Mouse (Mus musculus): ENCODE results near the gene Tead1. TPM values are rescaled to one million over a fixed set of nuclear protein-coding genes. Genes with fewer than 3 reads are reported as not detected.

Tead1 gene
- polyA plus RNA-seq, 1 experiment from 2014 or later = 2.1 TPM

DNA sequence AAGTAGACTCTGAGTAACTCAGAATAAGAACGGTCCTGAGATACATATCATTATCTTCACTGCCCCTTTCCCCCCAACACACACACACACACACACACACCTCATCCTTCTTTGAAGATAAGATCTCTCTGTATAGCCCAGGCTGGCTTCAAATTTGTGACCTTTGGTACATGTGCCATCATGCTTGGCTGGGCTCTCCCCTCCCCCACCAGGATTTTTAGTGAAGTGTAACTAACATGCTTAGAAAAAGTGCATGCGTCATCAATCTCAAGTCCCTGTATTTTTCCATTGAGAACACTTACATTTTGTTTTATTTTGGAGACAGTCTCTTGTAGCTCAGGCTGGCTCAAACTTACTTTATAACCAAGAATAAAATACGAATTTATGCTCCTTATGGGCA, 68.1 kb downstream of the Tead1 start:
- no peak for DNase-seq
- no peak for TF ChIP-seq CTCF (IDR thresholded peaks at IDR 0.05; ENCODE audit: low read depth)
- Histone ChIP-seq H3K36me3 (replicated peaks; ENCODE audit: insufficient read depth, low read length) (no peaks in the 10 kb centered on the region), H3K4me2 (ENCODE audit: low read depth, low read length) (no peak overlapping the region), H3K9ac (replicated peaks) (no peak overlapping the region), H3K4me1 (ENCODE audit: insufficient read depth) (peaks cover 7% of the 10 kb centered on the region; the same call in 1 of the 2 replicates), H3K27me3 (ENCODE audit: insufficient read depth, low read length) (no peaks in the 10 kb centered on the region), H3K27ac (ENCODE audit: low read depth) (no peak overlapping the region), H3K9me3 (ENCODE audit: low read length) (no peaks in the 10 kb centered on the region), H3K4me3 (ENCODE audit: low read depth, low read length) (no peak overlapping the region)
- no peak for ATAC-seq
- 77% methylated on average over 3 of the region's 3 CpGs for WGBS (ENCODE audit: insufficient replicate concordance)

- Histone ChIP-seq H3K27me3 (ENCODE audit: insufficient read depth, low read length) (no peaks in the 10 kb centered on the region), H3K4me1 (ENCODE audit: insufficient read depth) (peaks cover 6% of the 10 kb centered on the region; the same call in 1 of the 2 replicates), H3K9me3 (ENCODE audit: low read length) (no peaks in the 10 kb centered on the region), H3K36me3 (replicated peaks; ENCODE audit: insufficient read depth, low read length) (no peaks in the 10 kb centered on the region), H3K9ac (replicated peaks) (no peak overlapping the region), H3K4me3 (ENCODE audit: low read depth, low read length) (no peak overlapping the region), H3K4me2 (ENCODE audit: low read depth, low read length) (no peak overlapping the region), H3K27ac (ENCODE audit: low read depth) (no peak overlapping the region)
- 82% methylated on average over 3 of the region's 3 CpGs for WGBS (ENCODE audit: insufficient replicate concordance)
- DNase-seq (no peak), ATAC-seq (no peak)
- TF ChIP-seq EP300 (IDR thresholded peaks at IDR 0.05; ENCODE audit: low read depth) = no peak
- no peak for TF ChIP-seq CTCF (IDR thresholded peaks at IDR 0.05; ENCODE audit: low read depth)
Observed at GRCm38 (mm10) chr7:112747836-112748235, 68.7 kb downstream of the Tead1 start.

- DNase-seq (no peak), ATAC-seq (no peak)
- Histone ChIP-seq H3K9ac (replicated peaks) (no peak overlapping the region), H3K36me3 (replicated peaks; ENCODE audit: insufficient read depth, low read length) (no peaks in the 10 kb centered on the region), H3K4me1 (ENCODE audit: insufficient read depth) (peaks cover 3% of the 10 kb centered on the region; the same call in 1 of the 2 replicates), H3K9me3 (ENCODE audit: low read length) (no peaks in the 10 kb centered on the region), H3K27ac (ENCODE audit: low read depth) (no peak overlapping the region), H3K27me3 (ENCODE audit: insufficient read depth, low read length) (no peaks in the 10 kb centered on the region), H3K4me2 (ENCODE audit: low read depth, low read length) (no peak overlapping the region), H3K4me3 (ENCODE audit: low read depth, low read length) (no peak overlapping the region)
- TF ChIP-seq CTCF (IDR thresholded peaks at IDR 0.05; ENCODE audit: low read depth) (no peak), EP300 (IDR thresholded peaks at IDR 0.05; ENCODE audit: low read depth) (no peak)
- WGBS (ENCODE audit: insufficient replicate concordance) = 76% methylated on average over 4 of the region's 4 CpGs
Observed at GRCm38 (mm10) chr7:112748327-112748726, 69.2 kb downstream of the Tead1 start.

- H3K9ac ChIP-seq (replicated peaks) = no peak overlapping the region
- no peak for ATAC-seq
- DNase-seq = no peak
- no peak overlapping the region for H3K4me3 ChIP-seq (ENCODE audit: low read depth, low read length)
- 82% methylated on average over 9 of the region's 9 CpGs for WGBS (ENCODE audit: insufficient replicate concordance)
- H3K36me3 ChIP-seq (replicated peaks; ENCODE audit: insufficient read depth, low read length) = no peaks in the 10 kb centered on the region
- H3K9me3 ChIP-seq (ENCODE audit: low read length) = no peaks in the 10 kb centered on the region
- H3K4me1 ChIP-seq (ENCODE audit: insufficient read depth) = no peaks in the 10 kb centered on the region
- no peaks in the 10 kb centered on the region for H3K27me3 ChIP-seq (ENCODE audit: insufficient read depth, low read length)
- no peak for TF ChIP-seq EP300 (IDR thresholded peaks at IDR 0.05; ENCODE audit: low read depth)
- TF ChIP-seq CTCF (IDR thresholded peaks at IDR 0.05; ENCODE audit: low read depth) = no peak
- no peak overlapping the region for H3K27ac ChIP-seq (ENCODE audit: low read depth)
- H3K4me2 ChIP-seq (ENCODE audit: low read depth, low read length) = no peak overlapping the region
Observed at GRCm38 (mm10) chr7:112750101-112750500, 71.0 kb downstream of the Tead1 start.

DNA sequence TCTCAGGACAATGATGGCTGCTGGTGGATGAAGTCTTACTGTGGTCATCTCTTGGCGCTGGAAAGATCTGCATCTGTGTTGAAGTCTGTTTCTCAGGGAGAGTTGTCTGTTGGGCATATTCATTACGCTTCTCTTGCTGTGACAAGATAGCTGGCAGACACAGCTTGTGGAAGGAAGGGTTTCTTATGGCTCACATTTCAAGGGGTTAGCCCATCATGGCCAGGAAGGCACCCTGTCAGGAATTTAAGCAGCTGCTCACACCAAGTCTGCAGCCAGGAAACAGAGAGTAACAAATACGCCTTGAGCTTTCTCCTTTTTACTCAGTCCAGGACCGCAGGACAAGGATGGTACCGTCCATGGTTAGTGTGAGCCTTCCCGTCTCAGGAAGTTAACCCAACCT, 73.2 kb downstream of the Tead1 start:
- no peaks in the 10 kb centered on the region for H3K36me3 ChIP-seq (replicated peaks; ENCODE audit: insufficient read depth, low read length)
- H3K9ac ChIP-seq (replicated peaks) = no peak overlapping the region
- no peak overlapping the region for H3K4me3 ChIP-seq (ENCODE audit: low read depth, low read length)
- H3K9me3 ChIP-seq (ENCODE audit: low read length) = no peaks in the 10 kb centered on the region
- DNase-seq = no peak
- no peak overlapping the region for H3K4me2 ChIP-seq (ENCODE audit: low read depth, low read length)
- no peaks in the 10 kb centered on the region for H3K4me1 ChIP-seq (ENCODE audit: insufficient read depth)
- ATAC-seq = no peak
- WGBS (ENCODE audit: insufficient replicate concordance) = 73% methylated on average over 6 of the region's 6 CpGs
- no peak for TF ChIP-seq EP300 (IDR thresholded peaks at IDR 0.05; ENCODE audit: low read depth)
- no peak for TF ChIP-seq CTCF (IDR thresholded peaks at IDR 0.05; ENCODE audit: low read depth)
- H3K27ac ChIP-seq (ENCODE audit: low read depth) = no peak overlapping the region
- H3K27me3 ChIP-seq (ENCODE audit: insufficient read depth, low read length) = no peaks in the 10 kb centered on the region

- H3K4me3 ChIP-seq (ENCODE audit: low read depth, low read length) = no peak overlapping the region
- no peak overlapping the region for H3K4me2 ChIP-seq (ENCODE audit: low read depth, low read length)
- H3K36me3 ChIP-seq (replicated peaks; ENCODE audit: insufficient read depth, low read length) = no peaks in the 10 kb centered on the region
- H3K9ac ChIP-seq (replicated peaks) = no peak overlapping the region
- no peaks in the 10 kb centered on the region for H3K9me3 ChIP-seq (ENCODE audit: low read length)
- no peak for DNase-seq
- H3K27me3 ChIP-seq (ENCODE audit: insufficient read depth, low read length) = no peaks in the 10 kb centered on the region
- no peaks in the 10 kb centered on the region; the same call in 1 of the 2 replicates for H3K4me1 ChIP-seq (ENCODE audit: insufficient read depth)
- WGBS (ENCODE audit: insufficient replicate concordance) = 56% methylated on average over 6 of the region's 6 CpGs
- ATAC-seq = no peak
- no peak for TF ChIP-seq CTCF (IDR thresholded peaks at IDR 0.05; ENCODE audit: low read depth)
- no peak overlapping the region for H3K27ac ChIP-seq (ENCODE audit: low read depth)
Observed at GRCm38 (mm10) chr7:112753314-112753713, 74.2 kb downstream of the Tead1 start.

- Histone ChIP-seq H3K36me3 (replicated peaks; ENCODE audit: insufficient read depth, low read length) (no peaks in the 10 kb centered on the region), H3K27ac (ENCODE audit: low read depth) (no peak overlapping the region), H3K9ac (replicated peaks) (no peak overlapping the region), H3K4me1 (ENCODE audit: insufficient read depth) (peaks cover 17% of the 10 kb centered on the region), H3K4me3 (ENCODE audit: low read depth, low read length) (no peak overlapping the region), H3K27me3 (ENCODE audit: insufficient read depth, low read length) (no peaks in the 10 kb centered on the region), H3K9me3 (ENCODE audit: low read length) (no peaks in the 10 kb centered on the region), H3K4me2 (ENCODE audit: low read depth, low read length) (no peak overlapping the region)
- WGBS (ENCODE audit: insufficient replicate concordance) = 84% methylated on average over 23 of the region's 23 CpGs
- TF ChIP-seq EP300 (IDR thresholded peaks at IDR 0.05; ENCODE audit: low read depth) (no peak), CTCF (IDR thresholded peaks at IDR 0.05; ENCODE audit: low read depth) (no peak)
- no peak for DNase-seq
- ATAC-seq = no peak
Observed at GRCm38 (mm10) chr7:112759359-112759975, 80.3 kb downstream of the Tead1 start.

All from liver, postnatal 0 days (tissue).